Mouse (Mus musculus) neural tube, embryonic 14.5 days (tissue): ENCODE data around the gene Satb2. TPM values are rescaled to one million over a fixed set of nuclear protein-coding genes. Genes with fewer than 3 reads are reported as not detected.
"Not testable (repeated sequence)": the region's sequence is repeated elsewhere in the genome, so short reads cannot be mapped to it uniquely, and the experiment has no call there.

Experiments
- ATAC-seq: fragments of 200-750 bp; cut with Nextera tagmentation; 2 replicates; pipeline ENCODE4 v1.8.0; 2017; ENCODE audit warnings: low read depth, mild to moderate bottlenecking, moderate TSS enrichment, moderate library complexity
- H3K27ac ChIP-seq: fragments of 300-500 bp; sonication (generic); 2 replicates; pipeline ENCODE4 v1.5.1; 2014; ENCODE audit warnings: low read depth, mild to moderate bottlenecking, control low read depth, low read length, moderate library complexity, mixed read lengths
- H3K27me3 ChIP-seq: fragments of 300-500 bp; sonication (generic); 2 replicates; pipeline ENCODE4 v1.6.1; 2014; ENCODE audit warnings: low read length; ENCODE audit not compliant: control insufficient read depth, insufficient read depth
- H3K36me3 ChIP-seq: fragments of 300-500 bp; sonication (generic); 2 replicates; pipeline ENCODE4 v1.6.1; 2014; ENCODE audit warnings: low read length, mixed read lengths; ENCODE audit not compliant: control insufficient read depth, insufficient read depth
- H3K4me1 ChIP-seq: fragments of 300-500 bp; sonication (generic); 2 replicates; pipeline ENCODE4 v1.6.1; 2014; ENCODE audit warnings: low read length; ENCODE audit not compliant: control insufficient read depth, insufficient read depth
- H3K4me2 ChIP-seq: fragments of 300-500 bp; sonication (generic); 2 replicates; pipeline ENCODE4 v1.6.1; 2014; ENCODE audit warnings: mild to moderate bottlenecking, low read depth, low read length, control low read depth
- H3K4me3 ChIP-seq: fragments of 300-500 bp; sonication (generic); 2 replicates; pipeline ENCODE4 v1.5.1; 2014; ENCODE audit warnings: low read depth, low read length, control low read depth, mixed read lengths
- H3K9ac ChIP-seq: fragments of 300-500 bp; sonication (generic); replicated peaks from 2 replicates; pipeline ENCODE4 v1.6.1; 2014; ENCODE audit warnings: low read depth, mild to moderate bottlenecking, control low read depth, low read length, mixed read lengths
- H3K9me3 ChIP-seq: fragments of 300-500 bp; sonication (generic); 2 replicates; pipeline ENCODE4 v1.6.1; 2016; ENCODE audit warnings: low read length; ENCODE audit not compliant: control insufficient read depth
- WGBS: fragments of 180-500 bp; shearing (Covaris S2); extraction: QIAGEN DNeasy Blood & Tissue Kit; methylation state at CpG from one replicate; pipeline ENCODE4 v1.1.7; 2014; 5-methylcytosine and 5-hydroxymethylcytosine counted together
- polyA plus RNA-seq: library from polyadenylated mRNA; unstranded; fragments of >200 nt; fragmentation: Nextera tagmentation; extraction: Ambion mirVana; gene quantifications from 2 replicates; pipeline ENCODE4 v1.2.1, GENCODE M21; 2014

Satb2 gene
- polyA plus RNA-seq, 1 experiment from 2014 or later = 2.7 TPM

DNA sequence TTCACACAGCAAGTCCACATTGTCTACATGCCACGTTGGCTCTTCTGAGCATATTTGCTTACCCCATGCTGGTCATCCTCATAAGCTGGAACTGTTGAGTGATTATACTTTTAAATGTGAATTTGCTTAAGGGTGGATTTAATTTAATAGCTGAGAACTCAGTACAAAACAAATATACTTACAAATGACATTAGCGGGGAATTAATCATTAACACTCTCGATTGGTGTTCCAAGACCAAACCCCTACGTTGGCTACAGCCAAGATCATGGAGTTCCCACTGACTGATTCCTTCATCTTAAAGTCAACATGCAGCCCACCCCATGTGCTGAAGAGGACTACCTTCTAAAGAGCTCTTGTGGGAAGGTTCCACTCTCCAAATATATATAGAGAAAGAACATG lies 165.5 kb downstream of the Satb2 start:
- H3K27ac ChIP-seq = no peak overlapping the region
- no peak overlapping the region for H3K4me2 ChIP-seq
- no peaks in the 10 kb centered on the region for H3K9me3 ChIP-seq
- no peak overlapping the region for H3K9ac ChIP-seq
- no peak overlapping the region for H3K4me3 ChIP-seq
- H3K36me3 ChIP-seq = no peaks in the 10 kb centered on the region
- whole genome bisulfite sequencing = 89% methylated on average over 4 of the region's 4 CpGs
- ATAC-seq = no peak
- H3K4me1 ChIP-seq = 0 out of 2 replicates have a peak, but pooled peaks cover 4% of the 10 kb centered on the region
- no peaks in the 10 kb centered on the region for H3K27me3 ChIP-seq

DNA sequence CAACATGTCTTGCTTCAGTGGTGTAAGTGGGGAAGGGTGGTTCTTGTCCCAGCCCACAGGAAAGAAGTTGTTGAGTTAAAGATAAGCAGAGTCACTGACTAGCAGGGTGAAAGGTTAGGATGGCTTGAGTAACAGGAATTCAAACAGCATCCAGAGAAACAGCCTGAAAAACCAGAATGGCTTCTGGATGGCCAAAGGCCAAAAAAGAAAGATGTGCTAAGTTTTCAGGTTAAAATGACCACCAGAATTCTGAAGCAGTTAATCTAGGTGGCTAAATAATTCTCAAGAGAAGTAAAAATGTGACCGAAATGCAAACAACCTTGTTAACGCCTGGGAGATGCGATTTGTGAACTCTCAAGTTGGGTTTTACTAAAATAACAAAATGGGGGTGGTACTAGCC lies 167.0 kb downstream of the Satb2 start:
- Histone ChIP-seq H3K9me3 (no peaks in the 10 kb centered on the region), H3K36me3 (no peaks in the 10 kb centered on the region), H3K27ac (no peak overlapping the region), H3K9ac (no peak overlapping the region), H3K4me3 (no peak overlapping the region), H3K4me1 (0 out of 2 replicates have a peak, but pooled peaks cover 4% of the 10 kb centered on the region), H3K27me3 (no peaks in the 10 kb centered on the region), H3K4me2 (no peak overlapping the region)
- WGBS = 97% methylated on average over 3 of the region's 3 CpGs
- no peak for ATAC-seq

DNA sequence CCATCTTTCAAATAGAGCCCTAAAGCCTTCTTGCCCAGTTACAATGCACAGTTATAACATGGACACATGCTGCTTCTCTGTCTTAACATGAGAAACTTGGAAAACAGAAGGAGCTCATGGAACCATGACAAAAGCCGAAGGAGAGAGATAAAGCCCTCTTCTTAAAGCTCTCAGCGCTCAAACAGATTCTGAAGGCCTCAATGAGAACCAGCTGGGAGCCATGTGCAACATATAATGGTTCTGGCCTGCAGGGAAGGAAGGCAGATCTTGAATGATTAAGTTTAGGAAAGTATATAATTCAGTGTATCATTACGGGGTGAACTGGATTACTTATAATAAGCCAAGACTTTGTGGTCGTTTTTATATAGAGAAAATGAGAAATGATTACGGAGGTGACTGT lies 172.4 kb downstream of the Satb2 start:
- no peaks in the 10 kb centered on the region for H3K4me1 ChIP-seq
- H3K9ac ChIP-seq = no peak overlapping the region
- no peak overlapping the region for H3K4me3 ChIP-seq
- 88% methylated on average over 5 of the region's 5 CpGs for WGBS
- no peaks in the 10 kb centered on the region for H3K27me3 ChIP-seq
- H3K4me2 ChIP-seq = no peak overlapping the region
- no peaks in the 10 kb centered on the region for H3K9me3 ChIP-seq
- H3K36me3 ChIP-seq = no peaks in the 10 kb centered on the region
- H3K27ac ChIP-seq = no peak overlapping the region
- no peak for ATAC-seq

DNA sequence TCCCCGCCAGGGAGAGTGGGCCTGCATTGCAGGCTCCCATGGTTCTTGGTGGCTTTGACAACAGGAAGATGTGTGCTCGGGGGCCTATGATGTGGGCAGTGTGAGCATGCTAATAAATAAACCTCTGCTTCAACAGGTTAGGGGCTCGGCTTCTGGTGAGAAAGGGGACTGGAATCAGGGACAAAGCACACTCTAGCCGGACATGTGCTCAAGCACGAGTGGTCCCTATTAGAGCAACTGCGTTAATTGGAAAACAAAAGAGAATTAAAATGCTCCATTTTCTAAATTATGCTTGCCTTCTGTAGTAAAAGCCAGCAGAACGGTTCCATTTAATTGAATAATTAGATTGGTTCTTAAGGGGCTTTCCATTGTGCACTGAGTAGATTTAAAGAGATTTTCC lies 177.8 kb downstream of the Satb2 start:
- WGBS = 60% methylated on average over 7 of the region's 7 CpGs
- ATAC-seq = peak; percentile 31; the same call in 1 of the 2 replicates
- H3K4me3 ChIP-seq = no peak overlapping the region

DNA sequence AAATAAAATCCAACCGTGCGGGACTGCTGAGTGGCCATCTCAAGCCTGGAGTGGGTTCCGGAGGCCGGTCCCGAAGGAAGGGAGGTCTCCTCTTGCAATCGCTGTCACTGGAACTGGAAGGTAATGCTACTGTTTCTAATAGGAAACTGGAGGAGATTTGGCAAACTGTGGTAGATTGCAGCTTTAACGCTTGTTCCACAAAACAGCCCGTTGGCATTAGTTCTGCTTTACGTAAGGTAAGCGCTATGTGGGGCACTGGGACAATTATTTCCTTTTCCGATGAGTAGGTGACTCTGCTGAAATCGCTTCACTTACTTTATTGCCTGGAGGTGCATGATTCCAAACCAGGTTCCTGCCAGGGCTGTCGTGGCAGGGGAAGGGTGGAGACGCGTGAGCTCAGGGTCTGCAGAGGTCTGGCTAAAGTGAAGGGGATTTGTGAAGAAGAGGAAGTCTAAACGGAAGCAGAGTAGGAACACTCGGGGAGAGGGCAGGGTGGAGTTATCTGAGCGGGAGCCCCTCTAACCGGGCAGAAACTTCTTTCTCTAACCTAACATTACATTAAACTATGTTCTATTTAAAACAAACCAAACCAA lies 183.3 kb downstream of the Satb2 start:
- Histone ChIP-seq H3K27ac (no peak overlapping the region), H3K9ac (no peak overlapping the region), H3K4me3 (no peak overlapping the region), H3K27me3 (no peaks in the 10 kb centered on the region), H3K4me1 (no peaks in the 10 kb centered on the region), H3K36me3 (no peaks in the 10 kb centered on the region), H3K9me3 (no peaks in the 10 kb centered on the region), H3K4me2 (no peak overlapping the region)
- no peak for ATAC-seq
- WGBS = 86% methylated on average over 19 of the region's 19 CpGs

More for the DNA sequence above, 177.8 kb downstream of the Satb2 start:
- Histone ChIP-seq H3K4me2 (no peak overlapping the region), H3K27me3 (no peaks in the 10 kb centered on the region), H3K9me3 (no peaks in the 10 kb centered on the region), H3K9ac (no peak overlapping the region), H3K27ac (no peak overlapping the region), H3K4me1 (no peaks in the 10 kb centered on the region), H3K36me3 (no peaks in the 10 kb centered on the region)

GRCm38 (mm10) chr1:56789641-56790040 lies 188.8 kb downstream of the Satb2 start:
- 92% methylated on average over 2 of the region's 2 CpGs for WGBS
- H3K4me3 ChIP-seq = no peak overlapping the region
- ATAC-seq = no peak

DNA sequence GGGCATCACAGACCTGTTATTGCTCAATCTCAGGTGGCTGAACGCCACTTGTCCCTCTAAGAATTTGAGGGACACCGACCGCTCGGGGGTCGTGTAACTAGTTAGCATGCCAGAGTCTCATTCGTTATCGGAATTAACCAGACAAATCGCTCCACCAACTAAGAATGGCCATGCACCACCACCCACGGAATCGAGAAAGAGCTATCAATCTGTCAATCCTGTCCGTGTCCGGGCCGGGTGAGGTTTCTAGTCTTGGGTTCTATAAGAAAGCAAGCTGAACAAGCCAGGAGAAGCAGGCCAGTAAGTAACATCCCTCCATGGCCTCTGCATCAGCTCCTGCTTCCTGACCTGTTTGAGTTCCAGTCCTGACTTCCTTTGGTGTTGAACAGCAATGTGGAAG lies 196.3 kb downstream of the Satb2 start:
- ATAC-seq, H3K27ac ChIP-seq, H3K4me2 ChIP-seq, H3K9ac ChIP-seq, H3K36me3 ChIP-seq, H3K9me3 ChIP-seq, H3K27me3 ChIP-seq, H3K4me1 ChIP-seq, H3K4me3 ChIP-seq: not testable (repeated sequence)
- 89% methylated on average over 13 of the region's 13 CpGs for WGBS

More at GRCm38 (mm10) chr1:56789641-56790040, 188.8 kb downstream of the Satb2 start:
- Histone ChIP-seq H3K9me3 (no peaks in the 10 kb centered on the region), H3K4me1 (no peaks in the 10 kb centered on the region), H3K27me3 (no peaks in the 10 kb centered on the region), H3K36me3 (no peaks in the 10 kb centered on the region), H3K4me2 (no peak overlapping the region), H3K9ac (no peak overlapping the region), H3K27ac (no peak overlapping the region)

GRCm38 (mm10) chr1:56764205-56764604 lies 214.2 kb downstream of the Satb2 start:
- H3K36me3 ChIP-seq = no peaks in the 10 kb centered on the region
- no peak for ATAC-seq
- H3K9me3 ChIP-seq = no peaks in the 10 kb centered on the region
- H3K4me3 ChIP-seq = no peak overlapping the region
- no peak overlapping the region for H3K4me2 ChIP-seq
- WGBS = 91% methylated on average over 1 of the region's 1 CpGs
- no peaks in the 10 kb centered on the region for H3K4me1 ChIP-seq
- no peak overlapping the region for H3K9ac ChIP-seq
- no peak overlapping the region for H3K27ac ChIP-seq
- H3K27me3 ChIP-seq = no peaks in the 10 kb centered on the region

DNA sequence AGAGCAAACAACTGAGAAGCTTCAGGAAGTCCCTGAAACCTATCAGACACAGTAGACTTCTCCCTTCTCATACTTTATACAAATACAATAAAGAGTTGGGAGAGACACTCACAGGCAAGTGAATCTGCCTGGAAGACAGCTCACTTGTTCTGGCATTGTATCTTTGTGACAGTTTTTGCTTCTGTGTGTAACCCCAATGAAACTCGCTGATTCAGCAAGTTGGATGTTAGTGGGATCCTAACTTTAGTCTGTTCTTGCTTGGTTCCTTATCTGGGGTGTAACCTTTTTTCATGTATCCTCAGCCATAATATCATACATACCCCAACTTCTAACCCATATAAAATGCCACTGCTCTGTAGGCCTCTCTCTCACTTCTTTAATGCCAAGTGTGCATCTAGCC lies 216.9 kb downstream of the Satb2 start:
- H3K9ac ChIP-seq = no peak overlapping the region
- no peak overlapping the region for H3K27ac ChIP-seq
- WGBS = 96% methylated on average over 1 of the region's 1 CpGs
- H3K9me3 ChIP-seq = no peaks in the 10 kb centered on the region
- H3K36me3 ChIP-seq = no peaks in the 10 kb centered on the region
- no peak overlapping the region for H3K4me3 ChIP-seq
- no peak overlapping the region for H3K4me2 ChIP-seq
- H3K4me1 ChIP-seq = no peaks in the 10 kb centered on the region
- no peak for ATAC-seq
- no peaks in the 10 kb centered on the region for H3K27me3 ChIP-seq
